Mouse (Mus musculus) CH12.LX (cell line): ENCODE results near the gene Socs5. TPM values are rescaled to one million over a fixed set of nuclear protein-coding genes. Genes with fewer than 3 reads are reported as not detected.

Experiments used
- DNase-seq: peaks from one replicate; pipeline ENCODE4 v3.0.0-alpha.2; 2013; ENCODE audit errors: extremely low read depth
- H3K27ac ChIP-seq: 2 replicates; pipeline ENCODE4 v1.5.1; 2012; ENCODE audit warnings: low read depth, mild to moderate bottlenecking, control low read depth, moderate library complexity; ENCODE audit not compliant: insufficient read depth
- H3K27me3 ChIP-seq: replicated peaks from 2 replicates; pipeline ENCODE3; 2012; ENCODE audit warnings: inconsistent platforms
- H3K36me3 ChIP-seq, 2 experiments: replicated peaks in 1 of 2; 2 replicates each; pipeline versions ENCODE3 to v1.6.1; 2012; ENCODE audit warnings: inconsistent platforms in 1 of 2, low read length in 1 of 2, mild to moderate bottlenecking in 1 of 2, mixed read lengths in 1 of 2, moderate library complexity in 1 of 2; ENCODE audit not compliant: control insufficient read depth in 1 of 2, insufficient read depth in 1 of 2
- H3K4me1 ChIP-seq, 2 experiments: 2 replicates each; pipeline ENCODE4 v1.6.1; 2012; ENCODE audit warnings: inconsistent platforms in 1 of 2, moderate library complexity in 1 of 2; ENCODE audit not compliant: insufficient read depth in 2 of 2, control insufficient read depth in 1 of 2
- H3K4me2 ChIP-seq: 2 replicates; pipeline ENCODE4 v1.6.1; 2012; ENCODE audit warnings: low read depth, mild to moderate bottlenecking, control low read depth; ENCODE audit not compliant: poor library complexity, insufficient read depth, severe bottlenecking
- H3K4me3 ChIP-seq, 3 experiments: fragments of 150-350 bp in 1 of 3; sonication (generic) in 1 of 3; replicated peaks in 1 of 3; 2 replicates each; pipeline versions ENCODE3 to v1.5.1; 2011 to 2012; ENCODE audit warnings: low read depth in 2 of 3, low read length in 2 of 3, mild to moderate bottlenecking in 2 of 3, moderate library complexity in 2 of 3, control low read depth in 1 of 3, improper control_type of control experiment in 1 of 3, inconsistent platforms in 1 of 3, mixed read lengths in 1 of 3; ENCODE audit not compliant: poor library complexity in 1 of 3
- H3K79me2 ChIP-seq: replicated peaks from 2 replicates; pipeline ENCODE4 v1.6.1; 2012; ENCODE audit warnings: mild to moderate bottlenecking, moderate library complexity; ENCODE audit not compliant: control insufficient read depth, poor library complexity, insufficient read depth, severe bottlenecking; ENCODE audit errors: extremely low read depth
- H3K9ac ChIP-seq: 2 replicates; pipeline ENCODE4 v1.6.1; 2012; ENCODE audit warnings: low read depth, mild to moderate bottlenecking, control low read depth, moderate library complexity; ENCODE audit not compliant: insufficient read depth
- H3K9me3 ChIP-seq: replicated peaks from 2 replicates; pipeline ENCODE3; 2012; ENCODE audit warnings: low read length, inconsistent platforms, mixed read lengths
- BHLHE40 ChIP-seq: IDR thresholded peaks from 2 replicates; pipeline ENCODE4 v1.6.1; 2011; ENCODE audit warnings: mild to moderate bottlenecking, low read depth, low read length, improper control_type of control experiment
- CHD1 ChIP-seq: IDR thresholded peaks from 2 replicates; pipeline ENCODE4 v1.6.1; 2012; ENCODE audit warnings: low read depth, low read length, improper control_type of control experiment, inconsistent platforms
- CHD2 ChIP-seq: IDR thresholded peaks from 2 replicates; pipeline ENCODE4 v1.6.1; 2011; ENCODE audit warnings: low read length, improper control_type of control experiment
- CTCF ChIP-seq, 2 experiments: IDR thresholded peaks in 1 of 2; conservative IDR thresholded peaks in 1 of 2; 2 replicates each; pipeline ENCODE4 v1.5.1; 2011 to 2012; ENCODE audit warnings: low read depth in 2 of 2, low read length in 2 of 2, improper control_type of control experiment in 1 of 2, inconsistent platforms in 1 of 2, mild to moderate bottlenecking in 1 of 2, moderate library complexity in 1 of 2
- E2F4 ChIP-seq: IDR thresholded peaks from 2 replicates; pipeline ENCODE4 v1.6.1; 2011; ENCODE audit warnings: low read depth, low read length, improper control_type of control experiment; ENCODE audit not compliant: insufficient replicate concordance
- ELF1 ChIP-seq: IDR thresholded peaks from 2 replicates; pipeline ENCODE4 v1.6.1; 2014; ENCODE audit warnings: low read depth, mild to moderate bottlenecking, inconsistent platforms, low read length, improper control_type of control experiment
- EP300 ChIP-seq: IDR thresholded peaks from 2 replicates; pipeline ENCODE4 v1.6.1; 2011; ENCODE audit warnings: low read length, improper control_type of control experiment
- GABPA ChIP-seq: IDR thresholded peaks from 2 replicates; pipeline ENCODE4 v1.6.1; 2012; ENCODE audit warnings: low read depth, low read length, improper control_type of control experiment, inconsistent platforms; ENCODE audit not compliant: insufficient replicate concordance
- HCFC1 ChIP-seq: IDR thresholded peaks from 2 replicates; pipeline ENCODE4 v1.6.1; 2012; ENCODE audit warnings: low read depth, mild to moderate bottlenecking, inconsistent platforms, low read length, improper control_type of control experiment
- IRF4 ChIP-seq: IDR thresholded peaks from 2 replicates; pipeline ENCODE4 v1.6.1; 2014; ENCODE audit warnings: low read depth, mild to moderate bottlenecking, inconsistent platforms, low read length, improper control_type of control experiment
- JUND ChIP-seq: conservative IDR thresholded peaks from 2 replicates; pipeline ENCODE4 v1.6.1; 2011; ENCODE audit warnings: low read depth, low read length, improper control_type of control experiment
- KAT2A ChIP-seq: IDR thresholded peaks from 2 replicates; pipeline ENCODE4 v1.6.1; 2012; ENCODE audit warnings: low read length, improper control_type of control experiment, inconsistent platforms; ENCODE audit not compliant: insufficient replicate concordance
- MAX ChIP-seq: IDR thresholded peaks from 2 replicates; pipeline ENCODE4 v1.6.1; 2011; ENCODE audit warnings: low read length, improper control_type of control experiment
- MAZ ChIP-seq: IDR thresholded peaks from 2 replicates; pipeline ENCODE4 v1.6.1; 2012; ENCODE audit warnings: low read depth, mild to moderate bottlenecking, inconsistent platforms, low read length, improper control_type of control experiment, moderate library complexity
- MEF2A ChIP-seq: IDR thresholded peaks from 2 replicates; pipeline ENCODE4 v1.6.1; 2014; ENCODE audit warnings: low read depth, mild to moderate bottlenecking, inconsistent platforms, low read length, improper control_type of control experiment, borderline replicate concordance
- MXI1 ChIP-seq: IDR thresholded peaks from 2 replicates; pipeline ENCODE4 v1.6.1; 2011; ENCODE audit warnings: mild to moderate bottlenecking, low read depth, low read length, improper control_type of control experiment
- MYC ChIP-seq: IDR thresholded peaks from 2 replicates; pipeline ENCODE4 v1.6.1; 2011; ENCODE audit warnings: low read depth, mild to moderate bottlenecking, improper control_type of control experiment, low read length
- NELFE ChIP-seq: IDR thresholded peaks from 2 replicates; pipeline ENCODE4 v1.6.1; 2011; ENCODE audit warnings: low read depth, low read length, improper control_type of control experiment
- PAX5 ChIP-seq: IDR thresholded peaks from 2 replicates; pipeline ENCODE4 v1.6.1; 2012; ENCODE audit warnings: low read length, inconsistent platforms, mixed read lengths
- POLR2A ChIP-seq: IDR thresholded peaks from 2 replicates; pipeline ENCODE4 v1.6.1; 2011; ENCODE audit warnings: low read depth, mild to moderate bottlenecking, improper control_type of control experiment, low read length
- POLR2AphosphoS2 ChIP-seq: IDR thresholded peaks from 2 replicates; pipeline ENCODE4 v1.6.1; 2011; ENCODE audit warnings: low read depth, low read length, improper control_type of control experiment
- RAD21 ChIP-seq: IDR thresholded peaks from 2 replicates; pipeline ENCODE4 v1.6.1; 2011; ENCODE audit warnings: low read depth, mild to moderate bottlenecking, low read length, improper control_type of control experiment, moderate library complexity
- RCOR1 ChIP-seq: conservative IDR thresholded peaks from 2 replicates; pipeline ENCODE4 v1.6.1; 2012; ENCODE audit warnings: low read depth, mild to moderate bottlenecking, inconsistent platforms, low read length, improper control_type of control experiment
- SIN3A ChIP-seq: IDR thresholded peaks from 2 replicates; pipeline ENCODE4 v1.6.1; 2012; ENCODE audit warnings: low read length, improper control_type of control experiment, inconsistent platforms
- SMC3 ChIP-seq: IDR thresholded peaks from 2 replicates; pipeline ENCODE4 v1.6.1; 2011; ENCODE audit warnings: low read depth, low read length, improper control_type of control experiment
- TBP ChIP-seq: conservative IDR thresholded peaks from 2 replicates; pipeline ENCODE4 v1.6.1; 2011; ENCODE audit warnings: low read depth, low read length, improper control_type of control experiment
- TCF12 ChIP-seq: IDR thresholded peaks from 2 replicates; pipeline ENCODE4 v1.6.1; 2014; ENCODE audit warnings: low read depth, mild to moderate bottlenecking, inconsistent platforms, low read length, improper control_type of control experiment
- UBTF ChIP-seq: IDR thresholded peaks from 2 replicates; pipeline ENCODE4 v1.6.1; 2012; ENCODE audit warnings: low read depth, mild to moderate bottlenecking, inconsistent platforms, low read length, improper control_type of control experiment, moderate library complexity
- USF1 ChIP-seq: IDR thresholded peaks from 2 replicates; pipeline ENCODE4 v1.6.1; 2014; ENCODE audit warnings: low read depth, mild to moderate bottlenecking, inconsistent platforms, low read length, improper control_type of control experiment
- USF2 ChIP-seq: conservative IDR thresholded peaks from 2 replicates; pipeline ENCODE4 v1.6.1; 2011; ENCODE audit warnings: low read depth, low read length, improper control_type of control experiment
- ZC3H11A ChIP-seq: IDR thresholded peaks from 2 replicates; pipeline ENCODE4 v1.6.1; 2012; ENCODE audit warnings: low read depth, mild to moderate bottlenecking, inconsistent platforms, low read length, improper control_type of control experiment
- ZKSCAN1 ChIP-seq: IDR thresholded peaks from 2 replicates; pipeline ENCODE4 v1.6.1; 2012; ENCODE audit warnings: low read depth, inconsistent platforms, low read length, improper control_type of control experiment, borderline replicate concordance
- ZMIZ1 ChIP-seq: IDR thresholded peaks from 2 replicates; pipeline ENCODE4 v1.6.1; 2012; ENCODE audit warnings: low read depth, mild to moderate bottlenecking, inconsistent platforms, low read length, improper control_type of control experiment
- ZNF384 ChIP-seq: IDR thresholded peaks from 2 replicates; pipeline ENCODE4 v1.6.1; 2012; ENCODE audit warnings: low read depth, low read length, improper control_type of control experiment, inconsistent platforms
- dilution Hi-C: fragments of 300-500 bp; cut with MboI; formaldehyde crosslinking; loops from 2 replicates; pipeline ENCODE4 v1.14.3; 2020; ENCODE audit warnings: low sequenced_read_pairs; ENCODE audit not compliant: extremely low pct_unique_long_range_greater_than_20kb, extremely low pct_ligation_motif_present
- in situ Hi-C: fragments of 300-500 bp; cut with MboI; formaldehyde crosslinking; loops from 3 replicates; pipeline ENCODE4 v1.14.3; 2019; ENCODE audit warnings: low sequenced_read_pairs, low pct_ligation_motif_present, low pct_unique_long_range_greater_than_20kb, mixed read lengths
- polyA plus RNA-seq: library from polyadenylated mRNA; unstranded; fragments of >175 nt; gene quantifications from 2 replicates; pipeline ENCODE4 v1.2.1, GENCODE M21; 2012; ENCODE audit warnings: low read depth; ENCODE audit not compliant: insufficient read length
- total RNA-seq, 2 experiments: library from RNA; depleted of rRNA; stranded (reverse); fragments of 300-350 nt in 1 of 2; fragments of >200 nt in 1 of 2; gene quantifications; 2 replicates each; pipeline ENCODE4 v1.2.3; 2012 to 2014

Socs5 gene
- total and polyA plus RNA-seq, 3 experiments = 0.52 to 0.85 (median 0.80) TPM

- no peak overlapping the region for H3K27ac ChIP-seq
- H3K27me3 ChIP-seq = no peaks in the 10 kb centered on the region
- TF ChIP-seq KAT2A (no peak), MXI1 (no peak), JUND (no peak)
- dilution Hi-C loops (no loop called here), in situ Hi-C loops (no loop called here)
- no peak overlapping the region for H3K9ac ChIP-seq
- DNase-seq = no peak
- no peaks in the 10 kb centered on the region for H3K9me3 ChIP-seq
- H3K36me3 ChIP-seq = no peaks in the 10 kb centered on the region
- no peak overlapping the region for H3K4me2 ChIP-seq
- no peak overlapping the region for H3K4me3 ChIP-seq
- H3K4me1 ChIP-seq = peaks cover 2 to 22% of the 10 kb centered on the region in 2 experiments
- no peaks in the 10 kb centered on the region for H3K79me2 ChIP-seq
Measured at GRCm38 (mm10) chr17:87155664-87156063, 48.2 kb downstream of the Socs5 start.

GRCm38 (mm10) chr17:87157739-87158138 is 50.3 kb downstream of the Socs5 start:
- H3K79me2 ChIP-seq = no peaks in the 10 kb centered on the region
- H3K4me2 ChIP-seq = peak overlapping the region; percentile 58; the same call in 1 of the 2 replicates
- H3K27me3 ChIP-seq = no peaks in the 10 kb centered on the region
- peak overlapping the region; percentile 55 to 72 (median 63) for H3K4me3 ChIP-seq
- in situ Hi-C loops = no loop called here
- DNase-seq = peak; percentile 82
- dilution Hi-C loops = no loop called here
- peak overlapping the region; percentile 48 for H3K9ac ChIP-seq
- no peaks in the 10 kb centered on the region for H3K36me3 ChIP-seq
- peaks cover 2 to 22% of the 10 kb centered on the region in 2 experiments for H3K4me1 ChIP-seq
- H3K27ac ChIP-seq = no peak overlapping the region
- no peaks in the 10 kb centered on the region for H3K9me3 ChIP-seq
- TF ChIP-seq SIN3A = no peak
- no peak for TF ChIP-seq USF2
- no peak for TF ChIP-seq JUND
- TF ChIP-seq MYC = no peak
- no peak for TF ChIP-seq IRF4
- TF ChIP-seq USF1 = no peak
- no peak for TF ChIP-seq MAZ
- no peak for TF ChIP-seq E2F4
- TF ChIP-seq ZMIZ1 = 0 out of 2 replicates have a peak, but pooled peaks have one; percentile 20
- peak; percentile 77 for TF ChIP-seq HCFC1
- no peak for TF ChIP-seq PAX5
- TF ChIP-seq NELFE = peak; percentile 66
- no peak for TF ChIP-seq RCOR1
- no peak for TF ChIP-seq ZC3H11A
- TF ChIP-seq MAX = no peak
- TF ChIP-seq KAT2A = 0 out of 2 replicates have a peak, but pooled peaks have one; percentile 22
- TF ChIP-seq ZNF384 = no peak
- no peak for TF ChIP-seq GABPA
- no peak for TF ChIP-seq CTCF (conservative IDR thresholded peaks at IDR 0.05 in 1 of 2, IDR thresholded peaks at IDR 0.05 in 1 of 2; ENCODE audit: low read depth in 2 of 2, low read length in 2 of 2)
- no peak for TF ChIP-seq RAD21
- TF ChIP-seq MEF2A = no peak
- TF ChIP-seq MXI1 = no peak
- TF ChIP-seq CHD1 = no peak
- TF ChIP-seq ZKSCAN1 = no peak
- TF ChIP-seq CHD2 = no peak
- TF ChIP-seq EP300 = no peak
- TF ChIP-seq POLR2AphosphoS2 = no peak
- no peak for TF ChIP-seq SMC3
- no peak for TF ChIP-seq UBTF
- 0 out of 2 replicates have a peak, but pooled peaks have one; percentile 62 for TF ChIP-seq TBP
- no peak for TF ChIP-seq BHLHE40
- peak; percentile 58; the same call in 1 of the 2 replicates for TF ChIP-seq TCF12
- TF ChIP-seq ELF1 = peak; percentile 63
- TF ChIP-seq POLR2A = peak; percentile 77
